In genomic region chr11:57813641-57814040, GRCm38 (mm10) we compare ENCODE assay signal across 24 mouse cellular contexts. TPM values are rescaled to one million over a fixed set of nuclear protein-coding genes. Genes with fewer than 3 reads are reported as not detected.
A peak's percentile ranks its signal among the peaks of the same experiment; 100 is the strongest.
DNase-seq lines count a peak whose midpoint lies in the region; ATAC-seq lines count a peak whose summit lies in the region.
"Had no signal": no experiment of that assay in that cellular context is flagged by ENCODE, and none has a peak within 500 bp of the region (broad histone marks: within the 10 kb centered on the region; RNA-seq: fewer than 3 reads in every experiment).

No protein-coding gene starts in this region.

- no peaks in the 10 kb centered on the region for H3K9me3 ChIP-seq in heart, embryonic 13.5 days
- no peaks in the 10 kb centered on the region for H3K9me3 ChIP-seq in heart, embryonic 10.5 days
- no peaks in the 10 kb centered on the region for H3K9me3 ChIP-seq in liver, embryonic 13.5 days (replicated peaks)
- H3K9me3 ChIP-seq: embryonic facial prominence, embryonic 10.5 days; embryonic facial prominence, embryonic 12.5 days; forebrain, embryonic 13.5 days had no signal

- H3K9ac ChIP-seq in heart, embryonic 13.5 days, result no peak overlapping the region
- H3K9ac ChIP-seq in liver, embryonic 13.5 days, result no peak overlapping the region
- H3K9ac ChIP-seq: embryonic facial prominence, embryonic 12.5 days; forebrain, embryonic 13.5 days had no signal

- H3K4me2 ChIP-seq in heart, embryonic 13.5 days, result no peak overlapping the region
- H3K4me2 ChIP-seq in liver, embryonic 13.5 days, result no peak overlapping the region
- H3K4me2 ChIP-seq: embryonic facial prominence, embryonic 12.5 days; forebrain, embryonic 13.5 days had no signal

- no peak for ATAC-seq in heart, embryonic 13.5 days (ENCODE audit: extremely low read depth, insufficient number of reproducible peaks, low FRiP score, low TSS enrichment)
- no peak for ATAC-seq in liver, embryonic 13.5 days (ENCODE audit: low read depth)
- no peak for ATAC-seq in megakaryocyte progenitor cell, adult 5-6 weeks (replicated peaks; ENCODE audit: poor library complexity)
- no peak for ATAC-seq in activated CD4-positive, CD25-positive, alpha-beta regulatory T cell, adult 4 months
- ATAC-seq: forebrain, embryonic 13.5 days; forebrain, embryonic 16.5 days had no signal

- peaks cover 46% of the 10 kb centered on the region for H3K36me3 ChIP-seq in heart, embryonic 13.5 days
- H3K36me3 ChIP-seq in heart, embryonic 10.5 days, result peaks cover 37% of the 10 kb centered on the region
- peaks cover 19% of the 10 kb centered on the region for H3K36me3 ChIP-seq in liver, embryonic 13.5 days

- H3K27me3 ChIP-seq in heart, embryonic 13.5 days (replicated peaks), result no peaks in the 10 kb centered on the region
- no peaks in the 10 kb centered on the region for H3K27me3 ChIP-seq in heart, embryonic 10.5 days (ENCODE audit: insufficient read depth, poor library complexity, severe bottlenecking)
- H3K27me3 ChIP-seq in liver, embryonic 13.5 days, result peaks cover 4% of the 10 kb centered on the region; the same call in 1 of the 2 replicates
- H3K27me3 ChIP-seq: embryonic facial prominence, embryonic 12.5 days; forebrain, embryonic 13.5 days had no signal

- H3K4me1 ChIP-seq in heart, embryonic 13.5 days, result peaks cover 14% of the 10 kb centered on the region
- H3K4me1 ChIP-seq in heart, embryonic 10.5 days, result peaks cover 10% of the 10 kb centered on the region
- peaks cover 42% of the 10 kb centered on the region for H3K4me1 ChIP-seq in liver, embryonic 13.5 days (replicated peaks)
- H3K4me1 ChIP-seq: embryonic facial prominence, embryonic 10.5 days; embryonic facial prominence, embryonic 12.5 days; forebrain, embryonic 13.5 days had no signal

- peak overlapping the region; percentile 16; the same call in 1 of the 2 replicates for H3K27ac ChIP-seq in heart, embryonic 13.5 days (replicated peaks)
- no peak overlapping the region for H3K27ac ChIP-seq in heart, embryonic 10.5 days
- H3K27ac ChIP-seq in liver, embryonic 13.5 days, result 0 out of 2 replicates have a peak overlapping the region, but pooled peaks have one; percentile 92
- H3K27ac ChIP-seq: embryonic facial prominence, embryonic 10.5 days; embryonic facial prominence, embryonic 12.5 days; forebrain, embryonic 13.5 days had no signal

- 86% methylated on average over 3 of the region's 3 CpGs for WGBS in heart, embryonic 13.5 days
- WGBS in heart, embryonic 10.5 days, result 74% methylated on average over 3 of the region's 3 CpGs
- 71% methylated on average over 3 of the region's 3 CpGs for WGBS in liver, embryonic 13.5 days (ENCODE audit: insufficient replicate concordance)

- DNase-seq in heart, embryonic 10.5 days (ENCODE audit: low spot score), result no peak
- DNase-seq in liver, embryonic 13.5 days, result no peak
- DNase-seq in liver (no peak), ES-CJ7 (ENCODE audit: low read depth, low spot score) (peak; percentile 75), ZHBTc4 (ENCODE audit: low read depth, low spot score) (peak; percentile 71)
- DNase-seq: adrenal gland, adult 8-10 months; adrenal gland, postnatal 14 days; adrenal gland, postnatal 36 days; cerebellum, adult 11-12 months; cerebellum, adult 2 months; cerebellum, adult 9-10 months; cerebellum, postnatal 10 days; cerebellum, postnatal 25 days had no signal

- no peak overlapping the region for H3K4me3 ChIP-seq in heart, embryonic 13.5 days
- no peak overlapping the region for H3K4me3 ChIP-seq in heart, embryonic 10.5 days
- H3K4me3 ChIP-seq in liver, embryonic 13.5 days (replicated peaks), result no peak overlapping the region
- H3K4me3 ChIP-seq: embryonic facial prominence, embryonic 10.5 days; embryonic facial prominence, embryonic 12.5 days; forebrain, embryonic 13.5 days had no signal

RNA-seq across cellular contexts. Expression of gene Sap30l, which starts 12.2 kb away (rescaled TPM):
- 6.9 and 7.1 TPM in 2 replicates for polyA plus RNA-seq in heart, embryonic 13.5 days (2015; fragmentation: Nextera tagmentation; extraction: Ambion mirVana)
- polyA plus RNA-seq in heart, embryonic 10.5 days (2016; fragmentation: Nextera tagmentation; extraction: Ambion mirVana), result 8.8 and 12.2 TPM in 2 replicates
- 3.3 and 3.5 TPM in 2 replicates for polyA plus RNA-seq in liver, embryonic 13.5 days (2015; fragmentation: Nextera tagmentation; extraction: Ambion mirVana)
- total RNA-seq in megakaryocyte progenitor cell, adult 5-6 weeks (2015), result 19.0 and 22.6 TPM in 2 replicates
- total RNA-seq in megakaryocyte progenitor cell, adult 5-6 weeks (2017), result 16.5 and 17.0 TPM in 2 replicates
- 1 to 10 TPM; 5.4 to 7.7 TPM for polyA plus RNA-seq in activated CD4-positive, CD25-positive, alpha-beta regulatory T cell, adult 4 months (2017; shearing (Covaris generic))

RNA-seq across cellular contexts. Expression of gene Hand1, which starts 19.0 kb away (rescaled TPM):
- polyA plus RNA-seq in heart, embryonic 13.5 days (2015; fragmentation: Nextera tagmentation; extraction: Ambion mirVana), result 19.7 and 24.3 TPM in 2 replicates
- 95.3 and 106 TPM in 2 replicates for polyA plus RNA-seq in heart, embryonic 10.5 days (2016; fragmentation: Nextera tagmentation; extraction: Ambion mirVana)
- 0.48 and 0.58 TPM in 2 replicates for polyA plus RNA-seq in liver, embryonic 13.5 days (2015; fragmentation: Nextera tagmentation; extraction: Ambion mirVana)
- total RNA-seq in megakaryocyte progenitor cell, adult 5-6 weeks (2015), result not detected in 2 replicates
- not detected in 2 replicates for total RNA-seq in megakaryocyte progenitor cell, adult 5-6 weeks (2017)
- not detected for polyA plus RNA-seq in activated CD4-positive, CD25-positive, alpha-beta regulatory T cell, adult 4 months (2017; shearing (Covaris generic))
- total RNA-seq: MEL had no signal
- polyA plus RNA-seq: C2C12; cerebellum, adult 2 months; cortical plate, adult 2 months; forebrain, embryonic 11.5 days; forebrain, embryonic 13.5 days; forebrain, embryonic 16.5 days had no signal

Comparison
In these comparisons a context has a peak if more than half of its experiments do, and no peak if none do; other contexts are left out.
1. DNase-seq: peak in ES-CJ7 (single experiment) and ZHBTc4 (single experiment); none in heart, embryonic 10.5 days (single experiment), liver, embryonic 13.5 days (single experiment) and liver (single experiment).
2. RNA of gene Hand1, which starts 19.0 kb away (polyA plus RNA-seq): 95.3 to 106 TPM in heart, embryonic 10.5 days and 19.7 to 24.3 TPM in heart, embryonic 13.5 days; 0.48 to 0.58 TPM in liver, embryonic 13.5 days and not detected in activated CD4-positive, CD25-positive, alpha-beta regulatory T cell, adult 4 months; every median in the first group is over 10 times any median in the second.